Mouse (Mus musculus) limb, embryonic 14.5 days (tissue): ENCODE data around the gene Fcnb. TPM values are rescaled to one million over a fixed set of nuclear protein-coding genes. Genes with fewer than 3 reads are reported as not detected.

Experiments
- ATAC-seq: fragments of 200-750 bp; cut with Nextera tagmentation; 2 replicates; pipeline ENCODE4 v1.8.0; 2017; ENCODE audit warnings: low read depth, moderate number of reproducible peaks, moderate TSS enrichment; ENCODE audit not compliant: low FRiP score
- DNase-seq: peaks from one replicate; pipeline ENCODE4 v3.0.0-alpha.2; 2015; ENCODE audit warnings: low spot score
- H3K27ac ChIP-seq: fragments of 300-500 bp; sonication (generic); replicated peaks from 2 replicates; pipeline ENCODE4 v1.5.1; 2014; ENCODE audit warnings: low read depth, mild to moderate bottlenecking, low read length, moderate library complexity, mixed read lengths
- H3K27me3 ChIP-seq: fragments of 300-500 bp; sonication (generic); 2 replicates; pipeline ENCODE4 v1.6.1; 2014; ENCODE audit warnings: low read length, mixed read lengths; ENCODE audit not compliant: control insufficient read depth, insufficient read depth
- H3K36me3 ChIP-seq: fragments of 300-500 bp; sonication (generic); 2 replicates; pipeline ENCODE4 v1.6.1; 2014; ENCODE audit warnings: mild to moderate bottlenecking, low read length, moderate library complexity, mixed read lengths; ENCODE audit not compliant: control insufficient read depth, insufficient read depth
- H3K4me1 ChIP-seq: fragments of 300-500 bp; sonication (generic); 2 replicates; pipeline ENCODE4 v1.6.1; 2014; ENCODE audit warnings: antibody characterized with exemption, low read length, mixed read lengths; ENCODE audit not compliant: control insufficient read depth, insufficient read depth
- H3K4me2 ChIP-seq: fragments of 300-500 bp; sonication (generic); replicated peaks from 2 replicates; pipeline ENCODE4 v1.6.1; 2014; ENCODE audit warnings: low read depth, mild to moderate bottlenecking, low read length, moderate library complexity; ENCODE audit not compliant: severe bottlenecking
- H3K4me3 ChIP-seq: fragments of 300-500 bp; sonication (generic); replicated peaks from 2 replicates; pipeline ENCODE4 v1.5.1; 2014; ENCODE audit warnings: low read length
- H3K9ac ChIP-seq: fragments of 300-500 bp; sonication (generic); 2 replicates; pipeline ENCODE4 v1.6.1; 2014; ENCODE audit warnings: mild to moderate bottlenecking, low read depth, low read length, moderate library complexity; ENCODE audit not compliant: severe bottlenecking
- H3K9me3 ChIP-seq: fragments of 300-500 bp; sonication (generic); 2 replicates; pipeline ENCODE4 v1.6.1; 2016; ENCODE audit warnings: low read length; ENCODE audit not compliant: control insufficient read depth
- POLR2A ChIP-seq: fragments of 200-500 bp; IDR thresholded peaks from 2 replicates; pipeline ENCODE4 v1.8.0; 2012; ENCODE audit warnings: inconsistent platforms, mild to moderate bottlenecking, moderate library complexity, borderline replicate concordance; ENCODE audit not compliant: insufficient read depth, insufficient read length; ENCODE audit errors: extremely low read depth
- WGBS: fragments of 180-500 bp; shearing (Covaris S2); extraction: QIAGEN DNeasy Blood & Tissue Kit; methylation state at CpG from one replicate; pipeline ENCODE4 v1.1.7; 2014; 5-methylcytosine and 5-hydroxymethylcytosine counted together
- polyA plus RNA-seq, 2 experiments: library from polyadenylated mRNA; depleted of rRNA in 1 of 2; stranded (reverse) in 1 of 2; unstranded in 1 of 2; fragments of >200 nt; fragmentation: Nextera tagmentation in 1 of 2; extraction: Ambion mirVana in 1 of 2; gene quantifications; 2 replicates each; pipeline versions ENCODE4 v1.2.1 to v1.2.3; 2012 to 2014

The Fcnb gene
- polyA plus RNA-seq, 2 experiments = 0.40 to 0.88 TPM

DNA sequence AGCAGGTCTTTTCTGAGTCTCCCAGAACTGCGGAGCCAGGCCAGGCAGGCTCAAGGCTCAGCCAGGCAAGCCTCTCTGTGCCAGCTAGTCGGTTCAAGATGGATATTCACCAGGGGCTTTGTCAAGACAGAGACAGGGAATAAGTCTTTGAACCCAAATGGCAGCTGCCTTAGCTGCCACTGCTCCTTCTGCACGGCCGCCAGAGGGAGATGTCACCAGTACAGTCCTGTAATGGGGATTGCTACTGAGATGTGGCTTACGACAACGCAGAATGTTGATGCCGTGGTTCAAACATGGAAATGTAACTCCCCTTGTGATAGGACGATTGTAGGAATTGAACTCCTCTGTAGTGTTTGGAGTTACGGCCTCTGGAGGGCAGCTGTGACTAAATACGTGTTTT lies 1.4 kb upstream of the Fcnb start:
- Histone ChIP-seq H3K9me3 (no peaks in the 10 kb centered on the region), H3K36me3 (no peaks in the 10 kb centered on the region), H3K4me3 (no peak overlapping the region), H3K4me2 (no peak overlapping the region), H3K4me1 (no peaks in the 10 kb centered on the region), H3K27ac (no peak overlapping the region), H3K27me3 (no peaks in the 10 kb centered on the region), H3K9ac (no peak overlapping the region)
- WGBS = 76% methylated on average over 10 of the region's 10 CpGs
- ATAC-seq = no peak
- TF ChIP-seq POLR2A = no peak
- no peak for DNase-seq

DNA sequence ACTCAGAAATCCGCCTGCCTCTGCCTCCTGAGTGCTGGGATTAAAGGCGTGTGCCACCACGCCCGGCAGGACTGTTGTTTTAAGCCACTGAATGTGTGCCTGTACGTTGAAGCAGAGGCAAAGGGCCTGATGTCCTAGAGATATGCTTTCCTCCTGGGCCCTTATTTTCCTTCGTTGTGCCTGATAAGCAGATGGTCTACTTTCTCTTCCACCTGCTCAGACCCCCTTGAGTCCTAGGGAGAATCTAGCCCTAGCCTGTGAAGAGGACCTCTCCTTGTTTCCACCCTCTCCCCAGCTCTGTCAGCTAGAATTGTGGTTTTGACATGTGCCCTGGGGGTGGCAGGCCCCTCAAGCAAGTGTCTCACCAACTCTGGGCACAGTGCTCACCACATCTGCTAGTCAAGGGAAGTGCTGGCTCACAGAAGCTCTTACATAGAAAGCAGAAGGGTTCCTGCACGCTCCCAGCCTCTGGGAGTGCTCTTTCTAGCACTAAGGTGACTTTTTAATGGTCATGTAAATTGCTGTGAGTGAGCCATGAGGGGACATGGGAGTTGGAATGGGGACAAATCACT lies 9.0 kb downstream of the Fcnb start:
- DNase-seq (no peak), ATAC-seq (no peak)
- WGBS = 77% methylated on average over 7 of the region's 7 CpGs
- no peak for TF ChIP-seq POLR2A
- no peaks in the 10 kb centered on the region for H3K27me3 ChIP-seq
- no peak overlapping the region for H3K9ac ChIP-seq
- H3K9me3 ChIP-seq = no peaks in the 10 kb centered on the region
- no peaks in the 10 kb centered on the region for H3K36me3 ChIP-seq
- no peak overlapping the region for H3K4me2 ChIP-seq
- H3K27ac ChIP-seq = no peak overlapping the region
- no peak overlapping the region for H3K4me3 ChIP-seq
- H3K4me1 ChIP-seq = no peaks in the 10 kb centered on the region

DNA sequence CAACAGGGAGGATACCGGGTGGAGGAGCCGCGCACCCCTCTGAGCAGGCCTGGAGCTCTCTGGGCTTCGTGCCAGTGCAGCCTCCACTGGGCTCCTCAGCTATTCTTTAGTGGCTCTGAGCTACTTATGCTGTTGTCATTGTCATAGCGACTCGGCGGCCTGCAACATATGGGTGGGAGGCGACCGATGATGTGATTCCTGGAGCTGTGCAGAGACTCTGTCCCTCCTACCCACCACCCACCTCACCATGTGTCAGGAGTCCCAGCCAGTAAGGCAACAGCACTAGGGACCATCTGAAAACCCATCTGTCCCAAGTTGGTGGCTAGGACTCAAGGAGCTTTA lies 16.2 kb downstream of the Fcnb start:
- Histone ChIP-seq H3K9me3 (no peaks in the 10 kb centered on the region), H3K4me2 (no peak overlapping the region), H3K27ac (no peak overlapping the region), H3K36me3 (no peaks in the 10 kb centered on the region), H3K4me3 (no peak overlapping the region), H3K4me1 (0 out of 2 replicates have a peak, but pooled peaks cover 3% of the 10 kb centered on the region), H3K9ac (no peak overlapping the region), H3K27me3 (no peaks in the 10 kb centered on the region)
- no peak for TF ChIP-seq POLR2A
- ATAC-seq (no peak), DNase-seq (no peak)
- 88% methylated on average over 9 of the region's 9 CpGs for WGBS

DNA sequence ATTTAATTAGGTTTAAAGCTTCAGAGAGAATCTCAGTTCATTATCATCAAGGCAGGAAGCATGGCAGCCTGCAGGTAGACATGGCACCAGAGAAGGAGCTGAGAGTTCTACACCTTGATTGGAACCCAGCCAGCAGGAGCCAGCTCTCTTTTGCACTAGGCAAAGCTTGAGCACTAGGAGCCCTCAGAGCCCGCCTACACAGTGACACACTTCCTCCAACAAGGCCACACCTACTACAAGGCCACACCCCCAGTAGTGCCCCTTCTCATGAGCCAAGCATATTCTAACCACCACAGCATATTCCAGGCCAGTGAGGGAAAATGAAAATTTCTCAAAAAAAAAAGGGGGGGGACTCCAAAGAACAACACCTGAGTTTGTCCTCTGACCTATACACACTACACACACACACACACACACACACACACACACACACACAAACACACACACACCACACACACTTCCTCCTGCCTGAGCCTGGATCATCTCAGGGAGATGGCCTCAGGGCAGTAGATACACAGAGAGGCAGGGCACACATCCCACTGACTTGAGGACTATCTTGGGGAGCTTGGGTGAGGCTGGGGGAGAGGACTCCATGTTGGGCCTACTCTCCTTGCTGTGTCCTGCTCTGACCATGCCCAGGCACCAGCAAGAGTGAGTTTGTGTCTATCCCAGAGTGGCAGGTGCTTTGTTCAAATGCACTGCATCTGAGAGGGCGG lies 16.7 kb downstream of the Fcnb start:
- WGBS = 86% methylated on average over 2 of the region's 2 CpGs
- TF ChIP-seq POLR2A = no peak
- H3K4me2 ChIP-seq = no peak overlapping the region
- H3K4me1 ChIP-seq = 0 out of 2 replicates have a peak, but pooled peaks cover 3% of the 10 kb centered on the region
- H3K36me3 ChIP-seq = no peaks in the 10 kb centered on the region
- no peak overlapping the region for H3K9ac ChIP-seq
- H3K27ac ChIP-seq = no peak overlapping the region
- no peaks in the 10 kb centered on the region for H3K9me3 ChIP-seq
- no peaks in the 10 kb centered on the region for H3K27me3 ChIP-seq
- DNase-seq = no peak
- no peak for ATAC-seq
- no peak overlapping the region for H3K4me3 ChIP-seq

DNA sequence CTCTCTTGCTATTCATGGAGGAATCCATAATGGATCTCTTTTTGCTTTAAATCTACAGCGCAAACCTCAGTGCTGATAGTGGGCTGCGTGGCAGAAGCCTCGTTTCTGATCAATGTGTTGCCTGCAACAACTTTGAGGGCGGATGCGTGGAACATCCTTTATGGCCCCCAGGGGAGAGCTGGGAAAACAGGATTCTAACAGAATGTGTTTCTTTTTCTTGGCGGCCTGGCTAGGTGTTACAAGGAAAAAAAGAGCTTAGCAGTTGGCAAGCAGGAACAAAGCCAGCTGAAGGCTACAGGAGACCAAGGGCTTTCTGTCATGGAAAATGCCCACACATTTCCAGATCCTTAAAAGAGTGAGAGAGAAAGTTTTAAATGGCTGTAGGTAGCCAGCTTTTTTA lies 17.5 kb downstream of the Fcnb start:
- Histone ChIP-seq H3K36me3 (no peaks in the 10 kb centered on the region), H3K4me3 (no peak overlapping the region), H3K9ac (no peak overlapping the region), H3K4me2 (no peak overlapping the region), H3K27me3 (no peaks in the 10 kb centered on the region), H3K4me1 (0 out of 2 replicates have a peak, but pooled peaks cover 3% of the 10 kb centered on the region), H3K9me3 (no peaks in the 10 kb centered on the region), H3K27ac (0 out of 2 replicates have a peak overlapping the region, but pooled peaks have one; percentile 19)
- DNase-seq (peak; percentile 26), ATAC-seq (no peak)
- WGBS = 55% methylated on average over 6 of the region's 6 CpGs
- no peak for TF ChIP-seq POLR2A

DNA sequence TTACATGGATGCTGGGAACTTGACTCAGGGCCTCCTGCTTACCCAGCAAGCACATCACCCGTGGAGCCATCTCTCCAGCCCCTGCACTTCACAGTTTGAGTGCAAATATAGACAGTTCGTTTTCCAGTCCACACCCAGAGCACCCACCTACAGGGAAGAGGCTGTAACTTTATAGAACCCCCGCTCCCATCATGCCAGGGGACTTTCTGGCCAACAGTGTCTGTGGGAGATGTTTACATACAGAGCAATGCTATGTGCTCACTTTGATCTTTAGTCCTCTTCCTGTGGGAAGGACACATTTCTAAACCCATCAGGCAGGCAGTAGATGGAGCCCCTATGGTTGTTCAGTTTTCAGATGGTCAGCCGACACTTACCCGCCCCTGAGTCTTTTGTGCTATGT lies 18.0 kb downstream of the Fcnb start:
- no peaks in the 10 kb centered on the region for H3K36me3 ChIP-seq
- H3K9me3 ChIP-seq = no peaks in the 10 kb centered on the region
- H3K4me1 ChIP-seq = 0 out of 2 replicates have a peak, but pooled peaks cover 3% of the 10 kb centered on the region
- WGBS = 72% methylated on average over 5 of the region's 5 CpGs
- no peak overlapping the region for H3K4me3 ChIP-seq
- H3K9ac ChIP-seq = no peak overlapping the region
- no peaks in the 10 kb centered on the region for H3K27me3 ChIP-seq
- ATAC-seq (no peak), DNase-seq (no peak)
- 0 out of 2 replicates have a peak overlapping the region, but pooled peaks have one; percentile 19 for H3K27ac ChIP-seq
- TF ChIP-seq POLR2A = no peak
- no peak overlapping the region for H3K4me2 ChIP-seq
